11 mouse cellular contexts compared by ENCODE assay signal in the genomic region with DNA sequence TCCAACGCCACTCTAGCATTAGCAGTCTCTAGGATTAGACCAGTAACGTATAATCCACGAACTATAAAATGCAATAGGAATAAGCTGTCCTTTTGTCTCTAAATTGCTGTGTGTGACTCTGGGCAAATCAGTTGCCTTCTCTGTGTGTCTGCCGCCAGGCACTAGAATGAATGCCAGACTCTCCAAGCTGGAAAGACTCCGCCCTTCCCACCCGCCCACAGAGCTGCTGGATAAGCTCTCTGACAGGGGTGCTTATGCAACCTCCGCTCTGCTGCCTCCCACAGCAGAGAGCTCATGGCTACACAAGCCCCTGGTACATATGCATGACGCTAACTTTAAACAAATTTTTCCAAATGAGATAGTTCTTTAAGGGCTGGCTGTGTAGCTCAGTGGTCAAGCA. TPM values are rescaled to one million over a fixed set of nuclear protein-coding genes. Genes with fewer than 3 reads are reported as not detected.
DNase-seq lines count a peak whose midpoint lies in the region; ATAC-seq and TF ChIP-seq lines count a peak whose summit lies in the region.
"Had no signal": no experiment of that assay in that cellular context is flagged by ENCODE, and none has a peak within 500 bp of the region (broad histone marks: within the 10 kb centered on the region; RNA-seq: fewer than 3 reads in every experiment).

No protein-coding gene starts in this region.

- DNase-seq in embryo, embryonic 11 days, result peak; percentile 61
- DNase-seq in embryo, embryonic 9.5 days (ENCODE audit: extremely low spot score), result no peak
- peak; percentile 83 for DNase-seq in adrenal gland, adult 2 months
- DNase-seq in gastrocnemius, postnatal 25 days, result peak; percentile 64
- DNase-seq in kidney, postnatal 0 days (ENCODE audit: low spot score), result peak; percentile 54
- peak; percentile 64 for DNase-seq in liver, postnatal 0 days
- peak; percentile 72 for DNase-seq in yolk sac, embryonic 10.5 days (ENCODE audit: low spot score)
- no peak for DNase-seq in spleen, postnatal 36 days (ENCODE audit: low spot score in 2 of 2)

- no peak for TF ChIP-seq CTCF in kidney, postnatal 0 days (IDR thresholded peaks at IDR 0.05; ENCODE audit: low read depth)
- no peak for TF ChIP-seq CTCF in liver, postnatal 0 days (IDR thresholded peaks at IDR 0.05; ENCODE audit: low read depth)

- no peak overlapping the region for H3K9ac ChIP-seq in kidney, postnatal 0 days (ENCODE audit: low read depth, low read length)
- no peak overlapping the region for H3K9ac ChIP-seq in liver, postnatal 0 days (replicated peaks)
- H3K9ac ChIP-seq: embryonic facial prominence, embryonic 13.5 days; neural tube, embryonic 12.5 days had no signal

- no peak overlapping the region for H3K4me2 ChIP-seq in kidney, postnatal 0 days (ENCODE audit: low read length)
- no peak overlapping the region for H3K4me2 ChIP-seq in liver, postnatal 0 days (ENCODE audit: low read depth, low read length)
- H3K4me2 ChIP-seq: embryonic facial prominence, embryonic 13.5 days; neural tube, embryonic 12.5 days had no signal

- 44% methylated on average over 8 of the region's 8 CpGs for WGBS in kidney, postnatal 0 days
- 43% methylated on average over 8 of the region's 8 CpGs for WGBS in liver, postnatal 0 days (ENCODE audit: insufficient replicate concordance)

- no peaks in the 10 kb centered on the region for H3K9me3 ChIP-seq in kidney, postnatal 0 days (replicated peaks; ENCODE audit: low read length)
- no peaks in the 10 kb centered on the region for H3K9me3 ChIP-seq in liver, postnatal 0 days (ENCODE audit: low read length)
- H3K9me3 ChIP-seq: embryonic facial prominence, embryonic 13.5 days; neural tube, embryonic 12.5 days had no signal

- H3K27ac ChIP-seq in kidney, postnatal 0 days, result no peak overlapping the region
- H3K27ac ChIP-seq in liver, postnatal 0 days (ENCODE audit: low read depth), result no peak overlapping the region
- H3K27ac ChIP-seq: embryonic facial prominence, embryonic 13.5 days; neural tube, embryonic 12.5 days had no signal

- H3K27me3 ChIP-seq in kidney, postnatal 0 days (ENCODE audit: insufficient read depth, low read length), result no peaks in the 10 kb centered on the region
- H3K27me3 ChIP-seq in liver, postnatal 0 days (ENCODE audit: insufficient read depth, low read length), result peaks cover 4% of the 10 kb centered on the region; the same call in 1 of the 2 replicates

- TF ChIP-seq EP300 in liver, postnatal 0 days (IDR thresholded peaks at IDR 0.05; ENCODE audit: low read depth), result no peak

- no peaks in the 10 kb centered on the region for H3K36me3 ChIP-seq in kidney, postnatal 0 days (ENCODE audit: insufficient read depth, low read length)
- no peaks in the 10 kb centered on the region for H3K36me3 ChIP-seq in liver, postnatal 0 days (replicated peaks; ENCODE audit: insufficient read depth, low read length)
- H3K36me3 ChIP-seq: embryonic facial prominence, embryonic 13.5 days; neural tube, embryonic 12.5 days had no signal

- no peak for ATAC-seq in kidney, postnatal 0 days (replicated peaks; ENCODE audit: low FRiP score, low read depth)
- peak; percentile 69 for ATAC-seq in liver, postnatal 0 days

- no peak overlapping the region for H3K4me3 ChIP-seq in kidney, postnatal 0 days (replicated peaks; ENCODE audit: low read depth, low read length)
- no peak overlapping the region for H3K4me3 ChIP-seq in liver, postnatal 0 days (ENCODE audit: low read depth, low read length)
- H3K4me3 ChIP-seq: embryonic facial prominence, embryonic 13.5 days; neural tube, embryonic 12.5 days had no signal

- no peaks in the 10 kb centered on the region for H3K4me1 ChIP-seq in kidney, postnatal 0 days (replicated peaks; ENCODE audit: insufficient read depth, low read length)
- H3K4me1 ChIP-seq in liver, postnatal 0 days (ENCODE audit: insufficient read depth), result peaks cover 16% of the 10 kb centered on the region; the same call in 1 of the 2 replicates
- H3K4me1 ChIP-seq: neural tube, embryonic 12.5 days had no signal

RNA-seq across cellular contexts. Expression of a gene that starts 17.1 kb away (rescaled TPM):
- under 1 TPM in 1 of 2 experiments, not detected in 1; 0.52 TPM for total RNA-seq in adrenal gland, adult 2 months (2021)
- polyA plus RNA-seq in adrenal gland, adult 2 months (2012; rRNA removed), result 0.04 and 0.09 TPM in 2 replicates
- not detected for total RNA-seq in gastrocnemius, postnatal 25 days (2021)
- polyA plus RNA-seq in kidney, postnatal 0 days (2015; fragmentation: Nextera tagmentation; extraction: Ambion mirVana), result not detected in 2 replicates
- 0.09 and 0.16 TPM in 2 replicates for polyA plus RNA-seq in liver, postnatal 0 days (2015; fragmentation: Nextera tagmentation; extraction: Ambion mirVana)
- total RNA-seq: CH12.LX had no signal
- polyA plus RNA-seq: neural tube, embryonic 12.5 days had no signal

RNA-seq across cellular contexts. Expression of a gene that starts 39.8 kb away (rescaled TPM):
- not detected for total RNA-seq in adrenal gland, adult 2 months (2021)
- 0.03 TPM in 1 of 2 replicates, not detected in the other for polyA plus RNA-seq in adrenal gland, adult 2 months (2012; rRNA removed)
- not detected for total RNA-seq in gastrocnemius, postnatal 25 days (2021)
- polyA plus RNA-seq in kidney, postnatal 0 days (2015; fragmentation: Nextera tagmentation; extraction: Ambion mirVana), result 0.24 and 0.41 TPM in 2 replicates
- 0.08 and 0.09 TPM in 2 replicates for polyA plus RNA-seq in liver, postnatal 0 days (2015; fragmentation: Nextera tagmentation; extraction: Ambion mirVana)

Comparison
In these comparisons a context has a peak if more than half of its experiments do, and no peak if none do; other contexts are left out.
1. DNase-seq: peak in embryo, embryonic 11 days (single experiment), adrenal gland, adult 2 months (single experiment), gastrocnemius, postnatal 25 days (single experiment), kidney, postnatal 0 days (single experiment), liver, postnatal 0 days (single experiment) and yolk sac, embryonic 10.5 days (single experiment); none in embryo, embryonic 9.5 days (single experiment) and spleen, postnatal 36 days (0 of 2).